ENCODE assay signal across 14 mouse cellular contexts in genomic region chr12:100999061-100999954, GRCm38 (mm10). TPM values are rescaled to one million over a fixed set of nuclear protein-coding genes. Genes with fewer than 3 reads are reported as not detected.
A peak's percentile ranks its signal among the peaks of the same experiment; 100 is the strongest.
DNase-seq lines count a peak whose midpoint lies in the region; ATAC-seq and TF ChIP-seq lines count a peak whose summit lies in the region.
"Had no signal": no experiment of that assay in that cellular context is flagged by ENCODE, and none has a peak within 500 bp of the region (broad histone marks: within the 10 kb centered on the region; RNA-seq: fewer than 3 reads in every experiment).

No protein-coding gene starts in this region.

- 39% methylated on average over 7 of the region's 7 CpGs for WGBS in kidney, embryonic 14.5 days
- WGBS in bone marrow, adult 2 months: 62% methylated on average over 7 of the region's 7 CpGs
- whole genome bisulfite sequencing in embryonic facial prominence, embryonic 14.5 days: 36% methylated on average over 7 of the region's 7 CpGs

- no peak overlapping the region for H3K4me3 ChIP-seq in kidney, embryonic 14.5 days (ENCODE audit: low read length)
- no peak overlapping the region for H3K4me3 ChIP-seq in bone marrow, adult 2 months (replicated peaks; ENCODE audit: control insufficient read depth, low read depth, low read length)
- H3K4me3 ChIP-seq in embryonic facial prominence, embryonic 14.5 days (ENCODE audit: low read depth, low read length): no peak overlapping the region
- H3K4me3 ChIP-seq: limb, embryonic 15.5 days; neural tube, embryonic 13.5 days had no signal

- no peak for ATAC-seq in kidney, embryonic 14.5 days (ENCODE audit: low FRiP score, low TSS enrichment)
- no peak for ATAC-seq in embryonic facial prominence, embryonic 14.5 days (ENCODE audit: low read depth)
- peak; percentile 45 for ATAC-seq in megakaryocyte progenitor cell, adult 5-6 weeks (replicated peaks; ENCODE audit: poor library complexity)

- H3K9me3 ChIP-seq in kidney, embryonic 14.5 days (ENCODE audit: control insufficient read depth, low read length): no peaks in the 10 kb centered on the region
- no peaks in the 10 kb centered on the region for H3K9me3 ChIP-seq in embryonic facial prominence, embryonic 14.5 days (ENCODE audit: control insufficient read depth, low read length)
- H3K9me3 ChIP-seq: limb, embryonic 15.5 days; neural tube, embryonic 13.5 days had no signal

- no peak overlapping the region for H3K4me2 ChIP-seq in kidney, embryonic 14.5 days (replicated peaks; ENCODE audit: low read depth, low read length)
- H3K4me2 ChIP-seq in embryonic facial prominence, embryonic 14.5 days (ENCODE audit: low read depth, low read length): no peak overlapping the region
- H3K4me2 ChIP-seq: limb, embryonic 15.5 days; neural tube, embryonic 13.5 days had no signal

- H3K27ac ChIP-seq in kidney, embryonic 14.5 days (ENCODE audit: low read depth, low read length): no peak overlapping the region
- peak overlapping the region; percentile 22 for H3K27ac ChIP-seq in bone marrow, adult 2 months (ENCODE audit: control insufficient read depth, insufficient read depth, low read depth, low read length, poor library complexity)
- no peak overlapping the region for H3K27ac ChIP-seq in embryonic facial prominence, embryonic 14.5 days (replicated peaks; ENCODE audit: low read depth, low read length)
- H3K27ac ChIP-seq: limb, embryonic 15.5 days; neural tube, embryonic 13.5 days had no signal

- no peak for TF ChIP-seq POLR2A in bone marrow, adult 2 months (IDR thresholded peaks at IDR 0.05; ENCODE audit: borderline replicate concordance, control insufficient read depth, low read depth, low read length)

- peak; percentile 47 for DNase-seq in kidney, adult 9 months
- DNase-seq in embryonic facial prominence, embryonic 14.5 days (ENCODE audit: low spot score): peak; percentile 67
- no peak for DNase-seq in Muller cell, postnatal 12 days (ENCODE audit: inconsistent ontology term)
- no peak for DNase-seq in cerebellum, postnatal 25 days
- DNase-seq: adrenal gland, postnatal 25 days; cerebellum, adult 18-20 months; heart, postnatal 36 days; kidney, postnatal 14 days; right cerebral cortex, postnatal 14 days had no signal

- H3K9ac ChIP-seq in kidney, embryonic 14.5 days (ENCODE audit: low read depth, low read length): no peak overlapping the region; the same call in 1 of the 2 replicates
- H3K9ac ChIP-seq in embryonic facial prominence, embryonic 14.5 days (ENCODE audit: low read depth, low read length): no peak overlapping the region
- H3K9ac ChIP-seq: limb, embryonic 15.5 days; neural tube, embryonic 13.5 days had no signal

- no peak for TF ChIP-seq CTCF in bone marrow, adult 2 months (IDR thresholded peaks at IDR 0.05; ENCODE audit: control insufficient read depth, insufficient read depth, low read length)

- H3K27me3 ChIP-seq in kidney, embryonic 14.5 days (ENCODE audit: control insufficient read depth, insufficient read depth, low read length): no peaks in the 10 kb centered on the region
- no peaks in the 10 kb centered on the region for H3K27me3 ChIP-seq in embryonic facial prominence, embryonic 14.5 days (replicated peaks; ENCODE audit: control insufficient read depth, insufficient read depth, low read length)
- H3K27me3 ChIP-seq: limb, embryonic 15.5 days had no signal

- H3K36me3 ChIP-seq in kidney, embryonic 14.5 days (ENCODE audit: control insufficient read depth, insufficient read depth, low read length): no peaks in the 10 kb centered on the region
- H3K36me3 ChIP-seq in embryonic facial prominence, embryonic 14.5 days (ENCODE audit: control insufficient read depth, insufficient read depth, low read length): no peaks in the 10 kb centered on the region
- H3K36me3 ChIP-seq: limb, embryonic 15.5 days; neural tube, embryonic 13.5 days had no signal

- H3K4me1 ChIP-seq in kidney, embryonic 14.5 days (ENCODE audit: control insufficient read depth, insufficient read depth, low read length): peaks cover 82% of the 10 kb centered on the region
- peaks cover 24% of the 10 kb centered on the region for H3K4me1 ChIP-seq in bone marrow, adult 2 months (ENCODE audit: control insufficient read depth, insufficient read depth, low read length)
- H3K4me1 ChIP-seq in embryonic facial prominence, embryonic 14.5 days (ENCODE audit: control insufficient read depth, insufficient read depth, low read length): peaks cover 30% of the 10 kb centered on the region

RNA-seq across cellular contexts. Expression of gene Ccdc88c, which starts 29.5 kb away (rescaled TPM):
- 10.4 and 15.3 TPM in 2 replicates for polyA plus RNA-seq in kidney, embryonic 14.5 days (2014; fragmentation: Nextera tagmentation; extraction: Ambion mirVana)
- 68.4 and 138 TPM in 2 replicates for polyA plus RNA-seq in bone marrow, adult 2 months (2011; ENCODE audit: insufficient read depth, insufficient read length, low replicate concordance, missing spikeins)
- 5.5 and 6.9 TPM in 2 replicates for polyA plus RNA-seq in embryonic facial prominence, embryonic 14.5 days (2014; fragmentation: Nextera tagmentation; extraction: Ambion mirVana)
- 29.2 and 42.9 TPM in 2 replicates for total RNA-seq in megakaryocyte progenitor cell, adult 5-6 weeks (2015)
- 78.9 and 97.7 TPM in 2 replicates for total RNA-seq in megakaryocyte progenitor cell, adult 5-6 weeks (2017)

Comparison
In these comparisons a context has a peak if more than half of its experiments do, and no peak if none do; other contexts are left out.
1. DNase-seq: peak in kidney, adult 9 months (single experiment) and embryonic facial prominence, embryonic 14.5 days (single experiment); none in Muller cell, postnatal 12 days (single experiment) and cerebellum, postnatal 25 days (0 of 2).